Mouse (Mus musculus) liver, embryonic 13.5 days (tissue): ENCODE measurements at regions not wholly inside any gene's neighbourhood (a gene's known extent, or its start where the extent isn't known, plus 50 kb on each side); places are given as distances from the start of the nearest gene placed in this dataset.

Experiments
- ATAC-seq: fragments of 200-750 bp; cut with Nextera tagmentation; 2 replicates; pipeline ENCODE4 v1.8.0; 2017; ENCODE audit warnings: low read depth, mild to moderate bottlenecking, moderate number of reproducible peaks, moderate library complexity
- DNase-seq: peaks from one replicate; pipeline ENCODE4 v3.0.0; 2022
- H3K27ac ChIP-seq: fragments of 300-500 bp; sonication (generic); 2 replicates; pipeline ENCODE4 v1.5.1; 2015; ENCODE audit warnings: moderate library complexity, mild to moderate bottlenecking, inconsistent platforms
- H3K27me3 ChIP-seq: fragments of 300-500 bp; sonication (generic); 2 replicates; pipeline ENCODE4 v1.6.1; 2015; ENCODE audit warnings: mild to moderate bottlenecking, inconsistent platforms
- H3K36me3 ChIP-seq: fragments of 300-500 bp; sonication (generic); 2 replicates; pipeline ENCODE4 v1.6.1; 2015; ENCODE audit warnings: mild to moderate bottlenecking, inconsistent platforms
- H3K4me1 ChIP-seq: fragments of 300-500 bp; sonication (generic); replicated peaks from 2 replicates; pipeline ENCODE4 v1.6.1; 2015; ENCODE audit warnings: inconsistent platforms
- H3K4me2 ChIP-seq: fragments of 300-500 bp; sonication (generic); 2 replicates; pipeline ENCODE4 v1.6.1; 2015; ENCODE audit warnings: inconsistent platforms, mild to moderate bottlenecking, moderate library complexity
- H3K4me3 ChIP-seq: fragments of 300-500 bp; sonication (generic); replicated peaks from 2 replicates; pipeline ENCODE4 v1.5.1; 2015; ENCODE audit warnings: mild to moderate bottlenecking, inconsistent platforms
- H3K9ac ChIP-seq: fragments of 300-500 bp; sonication (generic); 2 replicates; pipeline ENCODE4 v1.6.1; 2015; ENCODE audit warnings: mild to moderate bottlenecking, inconsistent platforms
- H3K9me3 ChIP-seq: fragments of 300-500 bp; sonication (generic); replicated peaks from 2 replicates; pipeline ENCODE4 v1.6.1; 2016; ENCODE audit warnings: inconsistent platforms
- WGBS: fragments of 180-500 bp; shearing (Covaris S2); methylation state at CpG from one replicate; pipeline ENCODE4 v1.1.7; 2015; ENCODE audit not compliant: insufficient replicate concordance; 5-methylcytosine and 5-hydroxymethylcytosine counted together

DNA sequence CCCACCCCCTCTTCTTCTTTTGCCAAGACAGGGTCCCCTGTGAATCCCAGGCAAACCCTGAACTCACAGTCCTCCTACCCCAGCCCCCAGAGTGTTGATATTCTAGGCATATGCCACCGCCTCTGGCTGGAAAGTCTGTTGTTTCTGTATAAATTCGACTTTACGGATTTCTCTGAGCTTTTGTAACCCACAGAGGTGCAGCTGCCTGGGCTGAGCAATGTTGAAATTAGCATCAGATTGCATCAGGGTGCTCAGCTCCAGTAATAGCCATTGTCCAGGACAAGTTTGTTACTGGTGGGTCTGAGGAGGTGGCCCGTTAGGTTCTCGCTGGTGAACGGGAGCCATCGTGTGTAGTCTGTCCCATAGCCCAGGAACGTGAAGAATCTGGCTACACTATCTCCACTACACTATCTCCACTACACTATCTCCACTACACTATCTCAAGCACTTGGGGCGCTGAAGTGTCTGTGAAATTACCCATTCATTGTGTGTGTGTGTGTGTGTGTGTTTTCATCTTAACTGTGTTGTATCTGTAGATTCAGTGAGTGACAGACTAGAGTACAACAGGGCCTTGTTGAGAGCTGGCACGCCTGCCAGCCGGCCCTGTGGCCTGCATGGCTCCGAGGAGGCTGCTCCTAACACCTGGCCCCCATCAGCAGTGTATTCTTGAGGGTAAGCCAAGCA, 92.4 kb upstream of the Hnrnpk start:
- no peaks in the 10 kb centered on the region for H3K9me3 ChIP-seq
- H3K4me3 ChIP-seq: no peak overlapping the region
- no peak overlapping the region for H3K9ac ChIP-seq
- no peak for ATAC-seq
- H3K27me3 ChIP-seq: peaks cover 31% of the 10 kb centered on the region
- 67% methylated on average over 12 of the region's 12 CpGs for WGBS
- no peak overlapping the region for H3K4me2 ChIP-seq
- H3K4me1 ChIP-seq: no peaks in the 10 kb centered on the region
- no peak for DNase-seq
- H3K36me3 ChIP-seq: no peaks in the 10 kb centered on the region
- H3K27ac ChIP-seq: no peak overlapping the region

DNA sequence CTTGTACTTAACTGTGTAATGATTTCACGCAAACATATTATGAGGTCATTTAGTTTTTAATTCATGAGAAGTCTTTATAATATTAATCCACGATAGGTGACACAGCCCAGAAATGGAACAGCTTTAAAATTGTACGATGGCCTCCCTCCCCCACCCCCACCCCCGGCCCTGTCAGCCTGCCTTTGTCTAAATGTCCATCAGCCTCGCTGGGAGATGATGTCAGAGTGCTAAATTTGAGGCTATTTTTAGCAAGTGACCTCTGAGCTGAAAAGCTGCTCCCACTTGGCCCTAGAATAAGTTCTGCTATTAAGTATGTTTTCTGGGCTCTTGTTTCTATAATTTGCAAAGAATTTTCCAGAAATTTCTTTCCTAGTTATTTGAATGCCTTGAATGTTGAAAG, 91.6 kb upstream of the Hnrnpk start:
- no peak overlapping the region for H3K27ac ChIP-seq
- no peak for DNase-seq
- 38% methylated on average over 5 of the region's 5 CpGs for WGBS
- H3K9ac ChIP-seq: no peak overlapping the region
- ATAC-seq: no peak
- no peak overlapping the region for H3K4me3 ChIP-seq
- H3K27me3 ChIP-seq: peaks cover 31% of the 10 kb centered on the region
- no peaks in the 10 kb centered on the region for H3K4me1 ChIP-seq
- H3K4me2 ChIP-seq: no peak overlapping the region
- no peaks in the 10 kb centered on the region for H3K9me3 ChIP-seq
- no peaks in the 10 kb centered on the region for H3K36me3 ChIP-seq

DNA sequence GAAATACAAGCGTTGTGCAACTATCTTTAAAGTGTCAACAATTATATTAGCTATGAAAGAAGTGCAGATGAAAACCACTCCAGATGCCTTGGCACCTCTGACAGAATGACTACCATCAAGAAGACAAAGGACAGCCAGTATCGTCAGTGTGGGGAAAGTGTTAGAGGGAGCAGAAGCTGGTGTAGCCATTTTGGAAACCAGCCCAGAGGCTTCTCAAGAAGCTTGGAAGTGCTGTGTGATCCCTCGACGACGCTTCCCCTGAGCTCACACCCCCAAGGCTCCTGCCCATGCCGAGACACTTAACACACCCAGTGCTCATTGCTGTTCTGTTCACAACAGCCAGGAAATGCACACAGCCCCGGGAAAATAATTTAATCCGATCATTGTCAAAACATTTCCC, 87.7 kb upstream of the Hnrnpk start:
- Histone ChIP-seq H3K4me1 (no peaks in the 10 kb centered on the region), H3K4me3 (no peak overlapping the region), H3K36me3 (no peaks in the 10 kb centered on the region), H3K4me2 (no peak overlapping the region), H3K27ac (no peak overlapping the region), H3K9ac (no peak overlapping the region), H3K9me3 (no peaks in the 10 kb centered on the region), H3K27me3 (peaks cover 33% of the 10 kb centered on the region)
- no peak for DNase-seq
- 55% methylated on average over 8 of the region's 8 CpGs for WGBS
- ATAC-seq: no peak

DNA sequence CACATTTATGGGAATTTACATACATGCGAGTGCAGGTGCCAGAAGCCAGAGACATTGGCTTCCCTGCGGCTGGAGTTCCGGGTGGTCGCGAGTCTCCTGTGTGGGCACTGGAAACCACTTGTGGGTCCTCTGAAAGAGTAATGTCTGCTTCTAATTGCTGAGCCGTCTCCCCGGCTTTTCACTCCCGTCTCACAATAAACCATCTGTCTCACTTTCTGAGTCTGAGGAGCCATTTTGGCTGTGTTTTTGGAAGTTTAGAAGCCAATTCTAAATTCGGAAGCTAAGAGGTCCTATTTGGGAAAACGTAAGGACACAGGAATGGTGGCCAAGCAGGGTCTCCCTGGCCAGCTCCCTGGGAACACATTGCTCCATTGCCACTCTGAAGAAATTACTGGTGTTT, 81.9 kb upstream of the Hnrnpk start:
- no peak overlapping the region for H3K4me3 ChIP-seq
- 76% methylated on average over 10 of the region's 10 CpGs for WGBS
- ATAC-seq: no peak

DNA sequence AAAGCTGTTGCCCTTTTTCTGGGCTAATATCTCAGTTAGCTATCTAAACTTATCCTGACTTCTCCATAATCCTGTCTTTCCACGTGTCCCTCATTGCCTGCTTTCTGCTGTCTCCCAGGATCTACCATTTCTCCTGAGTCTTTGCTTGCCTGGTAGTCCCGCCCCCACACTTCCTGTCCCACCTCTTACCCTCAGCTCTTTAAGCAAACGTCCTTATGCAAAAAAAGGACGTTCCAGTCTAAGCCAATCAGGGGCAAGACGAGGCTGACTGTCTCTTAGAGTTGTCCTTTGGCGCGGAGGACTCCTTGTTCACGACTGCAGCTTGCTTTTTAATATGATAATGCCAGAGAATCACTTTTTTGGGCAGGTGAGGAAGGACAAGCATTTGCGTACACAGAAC, 79.6 kb upstream of the Hnrnpk start:
- no peak overlapping the region for H3K4me3 ChIP-seq
- peaks cover 45% of the 10 kb centered on the region for H3K4me1 ChIP-seq
- no peak overlapping the region for H3K9ac ChIP-seq
- H3K9me3 ChIP-seq: no peaks in the 10 kb centered on the region
- H3K36me3 ChIP-seq: no peaks in the 10 kb centered on the region
- DNase-seq (no peak), ATAC-seq (no peak)
- H3K4me2 ChIP-seq: no peak overlapping the region
- H3K27me3 ChIP-seq: peaks cover 37% of the 10 kb centered on the region
- WGBS: 47% methylated on average over 9 of the region's 9 CpGs
- no peak overlapping the region for H3K27ac ChIP-seq

More for the DNA sequence above, 81.9 kb upstream of the Hnrnpk start:
- H3K4me2 ChIP-seq: no peak overlapping the region
- H3K36me3 ChIP-seq: no peaks in the 10 kb centered on the region
- no peak overlapping the region for H3K27ac ChIP-seq
- no peaks in the 10 kb centered on the region for H3K9me3 ChIP-seq
- peaks cover 23% of the 10 kb centered on the region for H3K4me1 ChIP-seq
- H3K9ac ChIP-seq: no peak overlapping the region
- H3K27me3 ChIP-seq: peaks cover 42% of the 10 kb centered on the region
- DNase-seq: no peak

DNA sequence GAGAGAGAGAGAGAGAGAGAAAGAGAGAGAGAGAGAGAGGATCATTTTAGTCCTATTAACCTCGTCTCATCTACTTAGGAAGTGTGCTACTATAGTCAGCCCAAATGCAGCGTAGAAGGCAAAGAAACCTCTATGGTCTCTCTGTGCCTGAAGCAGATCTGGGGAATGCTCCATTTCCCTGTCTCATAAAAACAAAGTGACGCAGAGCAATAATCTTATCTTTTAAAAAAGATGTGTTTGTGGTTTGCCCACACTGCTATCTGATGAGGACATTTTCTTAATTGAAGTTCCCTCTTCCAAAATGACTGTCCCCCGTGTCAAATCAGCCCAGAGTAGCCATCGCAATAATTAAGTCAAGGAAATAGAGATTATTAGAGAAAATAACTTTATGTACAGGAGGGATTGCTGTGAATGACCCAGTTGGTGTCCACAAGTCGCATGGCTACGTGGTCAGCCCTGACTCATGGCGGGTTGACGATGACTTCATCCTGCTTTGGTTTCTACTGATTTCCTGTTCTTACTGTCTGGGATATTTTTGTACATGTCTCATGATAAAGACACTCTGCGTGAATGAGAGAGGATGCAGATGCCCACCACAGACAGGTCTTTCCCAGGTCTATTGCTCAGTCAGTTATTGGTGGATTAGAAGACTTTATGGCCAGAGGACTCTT, 77.9 kb upstream of the Hnrnpk start:
- peak overlapping the region; percentile 29; the same call in 1 of the 2 replicates for H3K4me2 ChIP-seq

DNA sequence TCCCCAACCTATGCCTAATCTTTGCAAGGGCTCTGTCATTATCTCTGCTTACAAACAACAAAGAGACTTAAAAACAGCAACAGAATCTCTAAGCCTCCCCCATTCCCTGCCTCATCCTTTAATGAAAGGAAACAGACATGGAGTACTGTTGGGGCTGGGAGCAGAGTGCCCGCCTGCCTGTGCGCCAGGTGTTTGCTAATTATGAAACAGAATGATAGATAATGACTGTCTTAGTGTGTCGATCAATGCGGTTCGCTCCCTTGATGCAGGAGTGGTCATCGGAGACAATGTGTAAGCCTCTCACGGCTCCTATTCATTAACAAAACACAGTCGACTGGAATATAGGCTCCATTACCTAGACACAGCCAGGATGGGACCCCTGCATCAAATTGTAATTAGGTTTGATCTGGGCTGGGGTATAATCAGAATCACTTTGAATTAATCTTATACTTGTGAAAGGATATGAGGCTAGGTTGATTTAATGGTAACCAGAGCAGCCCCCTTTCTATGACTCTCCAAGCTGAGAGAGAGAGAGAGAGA, 77.3 kb upstream of the Hnrnpk start:
- peaks cover 34% of the 10 kb centered on the region for H3K27me3 ChIP-seq
- H3K4me2 ChIP-seq: peak overlapping the region; percentile 29; the same call in 1 of the 2 replicates
- no peak overlapping the region for H3K27ac ChIP-seq
- no peaks in the 10 kb centered on the region for H3K9me3 ChIP-seq
- WGBS: 76% methylated on average over 8 of the region's 8 CpGs
- no peak for ATAC-seq
- DNase-seq: no peak
- H3K4me3 ChIP-seq: no peak overlapping the region
- H3K9ac ChIP-seq: peak overlapping the region; percentile 19; the same call in 1 of the 2 replicates
- H3K36me3 ChIP-seq: no peaks in the 10 kb centered on the region
- H3K4me1 ChIP-seq: peaks cover 66% of the 10 kb centered on the region

More for the DNA sequence above, 77.9 kb upstream of the Hnrnpk start:
- no peak overlapping the region for H3K27ac ChIP-seq
- H3K4me1 ChIP-seq: peaks cover 60% of the 10 kb centered on the region
- no peak for DNase-seq
- no peak overlapping the region for H3K4me3 ChIP-seq
- ATAC-seq: no peak
- peaks cover 37% of the 10 kb centered on the region for H3K27me3 ChIP-seq
- 12% methylated on average over 10 of the region's 10 CpGs for WGBS
- no peaks in the 10 kb centered on the region for H3K9me3 ChIP-seq
- H3K9ac ChIP-seq: peak overlapping the region; percentile 19; the same call in 1 of the 2 replicates
- no peaks in the 10 kb centered on the region for H3K36me3 ChIP-seq

DNA sequence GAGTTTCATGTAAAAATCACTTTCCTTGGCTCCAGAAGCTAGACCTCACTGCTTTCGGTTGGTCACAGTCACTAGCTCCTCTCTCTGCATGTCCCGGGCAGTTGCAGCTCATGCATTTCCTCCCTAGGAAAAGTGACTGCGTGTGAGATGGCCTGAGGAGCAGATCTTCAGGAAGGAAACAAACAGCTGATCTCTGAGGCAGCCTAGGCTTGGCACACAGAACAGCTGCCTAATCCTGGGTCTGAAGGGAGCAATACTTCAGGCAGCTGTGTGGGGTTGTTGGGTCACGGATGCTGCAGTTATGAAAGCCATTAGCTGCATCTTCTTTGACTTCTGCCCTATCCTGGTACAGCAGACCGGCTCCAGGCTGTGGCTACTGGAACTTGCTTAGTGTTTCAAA, 75.3 kb upstream of the Hnrnpk start:
- no peak overlapping the region for H3K9ac ChIP-seq
- H3K27ac ChIP-seq: no peak overlapping the region
- 58% methylated on average over 5 of the region's 5 CpGs for WGBS
- DNase-seq (no peak), ATAC-seq (no peak)
- H3K27me3 ChIP-seq: peaks cover 39% of the 10 kb centered on the region
- H3K4me2 ChIP-seq: no peak overlapping the region
- peaks cover 77% of the 10 kb centered on the region for H3K4me1 ChIP-seq
- no peaks in the 10 kb centered on the region for H3K36me3 ChIP-seq
- no peak overlapping the region for H3K4me3 ChIP-seq
- no peaks in the 10 kb centered on the region for H3K9me3 ChIP-seq

DNA sequence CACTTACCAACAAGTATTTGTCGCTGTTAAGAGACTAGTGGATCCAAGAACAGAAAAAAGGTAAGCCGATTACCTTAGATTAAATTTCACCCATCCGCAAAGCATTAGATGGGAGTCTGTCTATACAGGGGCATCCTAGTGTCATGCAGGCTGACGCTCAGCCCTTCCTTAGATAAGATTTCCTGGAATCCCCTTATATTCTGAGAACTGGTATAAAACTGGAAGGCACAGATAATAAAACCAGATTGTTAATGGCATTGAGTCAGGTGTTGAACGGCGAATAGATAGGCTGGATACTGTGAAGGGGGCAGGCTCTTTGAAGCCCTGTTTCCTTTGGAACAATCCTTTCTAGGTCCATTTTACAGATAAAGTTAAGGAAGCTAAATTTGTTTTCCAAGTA, 74.1 kb upstream of the Hnrnpk start:
- Histone ChIP-seq H3K4me3 (peak overlapping the region; percentile 39), H3K9ac (peak overlapping the region; percentile 68), H3K36me3 (no peaks in the 10 kb centered on the region), H3K4me1 (peaks cover 74% of the 10 kb centered on the region), H3K4me2 (peak overlapping the region; percentile 69), H3K9me3 (no peaks in the 10 kb centered on the region), H3K27ac (peak overlapping the region; percentile 91), H3K27me3 (peaks cover 43% of the 10 kb centered on the region)
- WGBS: 35% methylated on average over 6 of the region's 6 CpGs
- DNase-seq (peak; percentile 48), ATAC-seq (peak; percentile 73)

DNA sequence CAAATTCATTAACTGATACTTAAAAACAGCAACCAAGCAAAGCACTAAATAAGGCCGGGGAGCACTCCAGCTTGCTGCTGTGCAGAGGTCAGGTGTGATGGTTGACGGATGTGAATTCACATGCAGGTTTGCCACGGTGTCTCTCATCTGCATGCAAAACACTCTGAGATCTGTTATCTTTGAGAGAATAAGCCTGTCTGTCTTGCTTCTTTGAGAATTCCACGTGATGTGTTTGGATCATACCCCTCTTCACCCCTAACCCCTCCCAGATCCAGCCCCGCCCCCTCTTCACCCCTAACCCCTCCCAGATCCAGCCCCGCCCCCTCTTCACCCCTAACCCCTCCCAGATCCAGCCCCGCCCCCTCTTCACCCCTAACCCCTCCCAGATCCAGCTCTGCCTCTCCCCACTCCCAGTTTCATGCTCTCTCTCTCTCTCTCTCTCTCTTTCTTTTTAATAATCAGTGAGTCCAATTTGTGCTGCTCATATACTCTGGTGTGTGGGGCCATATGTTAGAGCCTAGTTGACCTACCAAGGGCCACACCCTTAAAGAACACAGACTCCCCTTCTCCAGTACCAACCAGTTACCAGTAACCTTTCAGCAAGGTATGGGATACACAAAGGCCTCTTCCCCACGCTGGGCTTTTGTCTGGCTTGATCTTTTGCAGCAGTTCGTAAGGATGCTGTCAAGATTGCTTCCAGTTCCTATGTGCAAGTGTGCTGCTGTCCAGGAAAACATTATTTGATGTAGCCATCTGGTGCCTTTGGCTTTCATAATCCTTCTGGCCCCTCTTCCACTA, 73.1 kb upstream of the Hnrnpk start:
- Histone ChIP-seq H3K4me1 (peaks cover 74% of the 10 kb centered on the region), H3K36me3 (no peaks in the 10 kb centered on the region), H3K27ac (peak overlapping the region; percentile 91), H3K9ac (peak overlapping the region; percentile 68), H3K27me3 (peaks cover 43% of the 10 kb centered on the region), H3K4me3 (peak overlapping the region; percentile 39), H3K9me3 (no peaks in the 10 kb centered on the region), H3K4me2 (peak overlapping the region; percentile 69)
- ATAC-seq (peak; percentile 35), DNase-seq (peak; percentile 31)
- WGBS: 32% methylated on average over 7 of the region's 9 CpGs

DNA sequence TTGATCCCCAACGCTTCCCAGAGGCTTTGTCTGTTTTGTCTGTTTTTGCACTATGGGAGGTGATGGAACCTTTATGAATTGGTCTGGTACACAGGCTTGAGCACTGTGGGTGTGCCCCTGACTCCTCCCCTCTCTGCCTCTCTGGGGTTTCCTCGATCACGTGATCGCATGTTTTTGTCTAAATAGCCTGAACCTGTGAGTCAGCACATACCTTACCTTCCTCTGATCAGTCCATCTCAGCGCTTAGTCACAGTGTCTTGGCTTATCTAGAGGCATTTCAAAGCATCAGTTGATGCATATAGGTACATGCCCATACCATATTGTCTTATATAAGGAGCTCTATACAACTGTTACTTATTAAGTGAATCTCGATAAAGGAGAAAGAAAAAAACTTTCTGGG, 72.4 kb upstream of the Hnrnpk start:
- H3K36me3 ChIP-seq: no peaks in the 10 kb centered on the region
- no peak overlapping the region for H3K4me3 ChIP-seq
- H3K4me1 ChIP-seq: peaks cover 67% of the 10 kb centered on the region
- DNase-seq (peak; percentile 82), ATAC-seq (peak; percentile 89)
- H3K27me3 ChIP-seq: peaks cover 49% of the 10 kb centered on the region
- no peaks in the 10 kb centered on the region for H3K9me3 ChIP-seq
- no peak overlapping the region; the same call in 1 of the 2 replicates for H3K4me2 ChIP-seq
- H3K9ac ChIP-seq: no peak overlapping the region
- peak overlapping the region; percentile 91 for H3K27ac ChIP-seq
- 20% methylated on average over 6 of the region's 6 CpGs for WGBS
